Mouse (Mus musculus): ENCODE results near the gene Rap1gap.

Rap1gap gene

DNA sequence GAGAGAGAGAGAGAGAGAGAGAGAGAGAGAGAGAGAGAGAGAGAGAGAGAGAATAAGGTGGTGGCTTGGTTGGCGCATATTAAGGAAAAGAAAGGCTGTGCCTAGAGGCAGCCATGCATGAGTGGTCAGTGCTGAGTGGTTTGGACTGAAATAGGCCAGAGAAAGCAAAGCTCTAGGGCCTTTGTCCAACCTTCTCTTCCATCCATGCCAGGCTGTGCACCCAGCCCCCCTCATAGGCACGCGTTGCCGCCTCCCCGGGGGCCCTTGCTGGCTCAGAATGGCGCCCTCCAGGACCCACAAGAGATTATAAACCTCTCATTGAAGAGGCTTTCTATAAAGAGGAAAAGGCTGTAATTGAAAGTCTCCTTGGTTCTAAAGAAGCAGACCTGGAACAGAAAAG lies 3.0 kb upstream of the Rap1gap start:
- DNase-seq (ENCODE audit: low read depth) = no peak

DNA sequence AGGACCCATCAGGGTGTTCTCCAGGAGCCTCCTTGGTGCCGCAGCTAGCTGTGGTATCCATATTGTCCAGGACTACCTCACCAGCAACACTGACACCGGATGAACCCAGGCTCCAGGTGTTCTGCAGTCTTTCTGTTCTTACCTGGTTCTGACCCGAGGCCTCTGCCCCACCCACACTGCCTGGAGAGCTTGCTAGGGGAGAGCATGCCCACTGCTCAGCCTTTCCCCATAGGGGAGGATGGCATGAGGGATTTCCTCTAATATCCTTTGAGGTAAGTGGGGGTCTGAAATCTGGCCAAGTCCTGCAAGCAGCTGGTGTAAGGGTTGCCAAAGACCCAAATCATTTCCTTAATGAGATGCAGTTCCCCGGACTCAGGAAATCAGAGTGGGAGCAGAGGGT lies 1.0 kb upstream of the Rap1gap start:
- no peak for DNase-seq (ENCODE audit: low read depth)

DNA sequence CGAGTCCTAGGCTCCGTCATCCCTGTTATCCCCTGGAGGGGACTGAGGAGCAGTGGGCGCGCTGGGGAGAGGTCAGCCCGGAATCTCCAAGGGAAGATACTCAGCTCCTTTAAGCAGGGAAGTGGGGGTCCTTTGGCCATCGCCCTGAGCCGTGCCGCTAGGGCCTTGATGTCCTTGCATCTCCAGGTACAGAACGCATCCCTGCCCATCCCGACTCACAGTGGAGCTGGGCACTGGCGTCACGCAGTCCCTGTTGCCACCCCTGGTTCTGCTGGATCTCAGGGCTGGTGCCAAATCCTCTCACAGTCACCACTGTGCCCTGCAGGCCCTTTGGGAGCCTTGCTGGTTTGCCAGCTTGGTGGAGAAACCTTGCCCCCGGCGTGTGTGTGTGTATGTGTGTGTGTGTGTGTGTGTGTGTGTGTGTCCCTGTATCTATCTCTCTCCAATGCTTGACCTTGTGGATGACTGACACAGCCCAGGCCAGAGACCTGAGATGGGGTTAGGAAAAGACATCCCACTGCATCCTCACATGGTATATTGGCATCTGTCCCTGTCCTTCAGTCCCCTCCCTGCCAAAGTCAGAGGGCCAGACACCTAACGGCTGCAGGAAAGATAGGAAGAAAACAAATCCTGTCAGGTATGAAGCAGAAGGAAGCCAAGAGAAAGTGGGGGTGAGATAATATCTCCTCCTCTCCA lies 602 bp downstream of the Rap1gap start:
- no peak for DNase-seq (ENCODE audit: low read depth)

DNA sequence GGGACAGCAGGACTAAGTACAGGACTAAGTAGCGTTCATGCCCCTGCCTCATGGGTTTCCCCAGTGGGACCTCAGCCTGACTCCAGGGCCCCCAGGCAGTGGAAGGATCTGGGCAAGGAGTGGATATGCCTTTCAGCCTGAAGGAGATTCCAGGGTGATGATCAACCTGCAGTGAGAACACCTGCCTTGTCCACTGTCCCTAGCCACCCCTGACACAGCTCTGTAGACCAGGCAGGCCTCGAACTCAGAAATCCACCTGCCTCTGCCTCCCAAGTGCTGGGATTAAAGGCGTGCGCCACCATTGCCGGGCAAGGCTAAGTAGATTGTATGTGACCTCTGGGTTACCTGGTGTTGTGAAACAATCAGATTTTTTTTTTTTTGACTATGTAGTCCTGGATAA lies 1.3 kb downstream of the Rap1gap start:
- no peak for DNase-seq (ENCODE audit: low read depth)

DNA sequence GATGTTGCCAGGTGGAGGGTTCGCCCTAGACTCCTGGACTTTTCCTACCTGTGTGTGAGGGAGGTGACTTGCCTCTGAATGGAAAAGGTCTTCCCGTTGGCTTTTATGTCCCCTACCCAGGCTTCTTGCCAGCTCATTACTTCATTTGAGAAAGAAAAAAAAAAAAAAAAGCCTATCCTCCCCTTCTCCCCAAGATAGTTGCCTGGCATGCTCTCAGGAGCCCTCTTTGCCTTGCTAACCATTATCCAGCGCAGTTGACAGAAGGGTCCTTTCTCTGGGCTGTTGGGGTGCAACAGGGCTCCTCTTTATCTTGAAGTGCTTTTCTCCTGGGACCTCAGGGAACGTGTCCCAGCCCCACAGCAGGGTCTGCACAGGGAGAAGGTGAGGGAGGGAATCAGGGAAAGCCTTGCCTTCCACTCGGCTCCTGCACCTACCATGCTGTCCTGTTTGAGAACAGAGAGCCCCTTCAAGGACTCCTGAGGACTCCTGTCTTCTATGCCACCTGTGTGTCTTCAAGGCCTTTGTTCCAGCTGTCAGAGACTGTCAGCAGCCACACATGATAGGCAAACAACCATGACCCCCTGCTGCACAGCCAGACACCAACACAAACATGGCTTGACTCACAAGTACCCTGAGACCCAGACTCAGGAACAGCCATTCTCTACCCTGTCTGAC lies 1.9 kb downstream of the Rap1gap start:
- no peak for DNase-seq (ENCODE audit: low read depth)

DNA sequence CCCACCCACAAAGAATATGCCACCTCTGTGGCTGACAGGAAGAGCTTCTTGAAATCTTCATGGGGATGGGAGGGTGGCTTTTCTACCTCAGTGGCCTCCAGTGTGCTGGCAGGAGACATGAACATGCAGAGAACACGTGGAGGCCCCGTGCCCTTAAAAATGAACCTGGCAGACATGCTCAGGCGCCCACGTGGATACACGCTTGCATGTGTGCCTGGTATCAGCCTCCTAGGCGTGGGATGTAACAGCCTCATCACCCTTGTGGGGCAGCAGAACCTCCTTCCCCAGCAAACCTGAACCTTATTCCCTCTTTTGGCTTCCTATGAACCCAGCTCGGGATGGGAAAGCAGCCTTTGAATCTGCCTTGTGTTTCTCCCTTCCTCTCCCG lies 2.4 kb downstream of the Rap1gap start:
- no peak for DNase-seq (ENCODE audit: low read depth)

DNA sequence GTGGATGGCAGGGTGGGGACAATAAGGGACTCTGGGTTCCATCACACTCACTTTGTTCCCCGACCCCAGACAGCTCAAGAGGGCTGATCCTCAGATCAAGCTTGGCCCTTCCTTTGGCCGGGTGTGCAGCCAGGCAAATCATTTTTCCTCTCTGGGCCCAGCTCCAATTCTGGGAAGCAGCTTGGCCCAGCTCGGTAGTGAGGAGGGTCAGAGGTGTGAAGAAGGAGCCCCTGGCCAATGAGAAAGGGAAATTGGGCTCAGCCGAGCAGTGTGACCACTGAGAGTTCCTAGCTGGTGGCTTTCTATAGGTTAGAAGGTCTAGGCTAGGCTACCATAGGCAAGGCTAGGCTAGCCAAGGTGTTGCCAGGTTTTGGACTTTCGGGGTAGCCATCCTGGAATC lies 3.2 kb downstream of the Rap1gap start:
- DNase-seq (ENCODE audit: low read depth) = no peak

DNA sequence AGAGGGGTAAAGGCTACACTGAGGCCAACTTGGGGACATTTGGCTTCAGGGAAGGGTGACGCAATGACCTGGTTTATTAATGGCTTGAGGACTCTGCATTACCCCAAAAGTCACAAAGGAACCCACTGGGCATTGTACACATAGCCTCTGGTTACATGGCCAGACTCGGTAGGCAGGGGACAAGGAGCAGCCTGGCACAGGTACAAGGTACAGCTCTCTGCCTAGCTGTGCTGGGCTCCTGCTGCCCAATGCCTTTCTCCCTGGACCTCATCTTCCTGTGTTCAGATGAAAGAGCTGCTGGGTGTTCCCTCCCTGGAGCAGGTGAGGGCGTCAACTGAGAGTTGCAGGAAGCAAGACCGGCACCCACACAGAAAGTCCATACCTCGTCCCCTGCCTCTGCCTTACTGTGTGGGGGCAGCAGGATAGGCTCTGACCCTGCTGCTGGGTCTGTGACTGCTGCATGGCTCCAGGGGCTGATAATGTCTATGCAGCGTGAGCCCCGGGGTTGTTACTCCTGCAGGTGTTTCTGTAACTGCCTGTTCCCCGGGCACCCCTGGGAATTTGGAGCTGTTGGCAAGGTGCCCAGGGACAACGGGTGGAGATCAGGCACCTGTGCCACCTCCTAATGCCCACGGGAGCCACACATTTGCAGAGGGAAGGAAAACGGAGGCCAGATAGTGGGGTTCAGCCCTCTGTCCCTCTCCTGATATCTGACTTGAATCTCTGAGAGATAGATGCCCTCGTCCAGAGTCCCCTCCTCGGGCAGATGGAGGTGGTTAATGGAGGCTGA lies 7.4 kb downstream of the Rap1gap start:
- DNase-seq (ENCODE audit: low read depth) = no peak

DNA sequence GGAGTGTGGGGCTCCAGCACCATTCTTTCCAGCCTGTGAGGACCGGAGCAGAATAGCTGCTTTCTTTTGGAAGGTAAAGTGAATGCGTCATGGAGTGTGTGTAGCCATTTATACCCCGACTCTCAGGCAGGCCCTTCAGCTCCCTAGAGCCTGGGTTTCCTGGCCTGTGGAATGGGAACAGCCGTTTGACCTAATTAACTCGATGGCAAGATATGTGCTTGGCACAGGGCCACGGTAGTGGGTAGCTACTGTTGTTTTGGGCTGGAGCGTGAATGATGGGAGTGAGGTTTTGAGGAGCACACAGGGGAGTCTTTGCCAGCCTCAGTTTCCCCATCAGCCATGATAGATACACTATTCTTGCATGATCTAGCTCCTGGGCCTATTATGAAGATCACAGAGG lies 11.0 kb downstream of the Rap1gap start:
- no peak for DNase-seq (ENCODE audit: low read depth)

DNA sequence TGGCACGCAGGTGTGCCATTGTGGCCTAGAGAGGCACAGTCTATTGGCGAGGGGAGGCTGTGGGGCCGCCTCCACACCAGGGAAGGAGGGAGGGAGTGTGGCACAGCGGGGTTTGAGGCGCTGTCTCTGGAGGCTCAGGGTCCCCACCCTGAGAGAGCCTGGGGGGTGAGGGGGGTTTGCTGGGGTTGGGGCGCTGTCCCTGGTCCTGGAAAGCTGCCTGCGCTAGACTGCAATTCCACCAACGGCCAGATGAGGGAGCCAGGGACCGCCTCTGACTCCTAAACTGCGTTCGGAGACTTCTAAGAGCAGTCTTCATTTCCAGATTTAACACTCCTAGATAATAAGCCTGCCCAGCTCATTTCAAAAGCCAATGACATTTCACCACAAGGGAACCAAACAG lies 11.5 kb downstream of the Rap1gap start:
- peak; percentile 62 for DNase-seq (ENCODE audit: low read depth)

DNA sequence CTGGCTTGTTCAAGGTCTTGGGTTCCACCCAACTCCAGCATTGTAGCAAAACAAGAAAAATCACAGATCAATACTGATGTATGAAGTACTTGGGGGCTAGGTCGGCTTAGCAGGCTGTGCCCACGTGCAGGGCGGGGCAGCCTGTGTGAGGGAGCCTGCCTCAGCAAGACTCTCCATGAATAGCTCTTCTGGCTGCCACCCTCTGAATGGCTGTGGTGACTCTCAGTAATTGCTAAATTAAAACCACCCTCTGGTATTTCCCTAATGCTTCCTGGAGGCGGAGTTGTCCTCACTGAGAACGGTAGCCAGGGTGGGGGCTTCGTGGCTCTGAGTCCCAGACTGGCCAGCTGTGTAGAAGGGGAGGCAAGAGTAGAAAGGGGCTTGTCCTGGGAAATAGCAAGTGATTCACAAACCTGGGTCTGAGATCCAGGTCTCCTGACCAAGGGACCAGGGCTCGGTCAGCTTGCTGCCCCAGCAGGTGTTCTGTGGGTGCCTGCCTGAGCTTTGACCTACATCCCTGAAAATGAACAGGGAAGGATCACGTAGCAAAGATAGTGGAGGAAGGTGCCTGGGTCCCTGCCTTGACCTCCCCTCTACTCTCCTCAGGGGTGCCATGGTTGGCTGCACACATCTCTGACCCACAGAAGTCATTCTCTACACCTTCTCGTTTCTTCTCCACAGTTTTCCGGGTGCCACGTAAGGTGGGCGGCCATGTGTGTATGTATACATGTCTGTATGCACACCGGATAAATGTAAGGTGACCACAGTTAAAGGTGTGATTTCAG lies 12.4 kb downstream of the Rap1gap start:
- DNase-seq (ENCODE audit: low read depth) = no peak

DNA sequence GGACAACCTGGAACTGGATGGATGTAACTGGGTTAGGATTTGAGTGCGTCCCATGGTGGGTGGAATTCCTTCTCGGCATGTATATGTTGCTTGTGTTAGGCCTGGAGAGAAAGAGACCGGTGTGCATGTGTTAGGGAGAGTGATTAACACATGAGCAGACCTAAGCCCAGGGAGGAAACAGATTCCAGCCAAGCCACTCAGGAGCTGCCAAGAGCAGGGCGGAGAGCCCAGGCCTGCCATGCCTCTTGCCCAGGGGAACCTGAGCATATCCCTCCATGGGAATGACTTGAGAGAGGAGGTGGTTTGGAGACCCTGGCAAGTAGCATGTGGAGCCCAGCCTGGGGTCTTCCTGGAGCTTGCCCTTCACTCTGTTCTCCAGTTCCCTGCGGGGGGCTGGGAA lies 13.4 kb downstream of the Rap1gap start:
- no peak for DNase-seq (ENCODE audit: low read depth)

DNA sequence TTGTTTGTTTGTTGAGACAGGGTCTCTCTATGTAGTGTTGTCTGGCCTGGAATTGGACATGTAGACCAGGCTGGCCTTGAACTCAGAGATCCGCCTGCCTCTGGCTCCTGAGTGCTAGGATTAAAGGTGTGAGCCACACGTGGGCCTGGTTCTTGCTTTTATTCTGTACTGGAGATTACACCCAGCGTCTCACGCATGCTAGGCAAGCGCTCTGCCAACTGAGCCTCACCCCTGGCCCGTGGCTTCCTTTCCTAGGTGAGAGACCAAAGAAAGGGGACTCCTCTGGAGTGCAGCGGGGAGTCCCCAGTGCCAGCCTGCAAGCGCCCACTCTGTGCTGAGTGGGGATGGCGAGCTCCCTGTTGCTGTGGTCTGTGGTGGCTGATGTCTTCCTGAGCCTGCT lies 14.0 kb downstream of the Rap1gap start:
- DNase-seq (ENCODE audit: low read depth) = no peak

DNA sequence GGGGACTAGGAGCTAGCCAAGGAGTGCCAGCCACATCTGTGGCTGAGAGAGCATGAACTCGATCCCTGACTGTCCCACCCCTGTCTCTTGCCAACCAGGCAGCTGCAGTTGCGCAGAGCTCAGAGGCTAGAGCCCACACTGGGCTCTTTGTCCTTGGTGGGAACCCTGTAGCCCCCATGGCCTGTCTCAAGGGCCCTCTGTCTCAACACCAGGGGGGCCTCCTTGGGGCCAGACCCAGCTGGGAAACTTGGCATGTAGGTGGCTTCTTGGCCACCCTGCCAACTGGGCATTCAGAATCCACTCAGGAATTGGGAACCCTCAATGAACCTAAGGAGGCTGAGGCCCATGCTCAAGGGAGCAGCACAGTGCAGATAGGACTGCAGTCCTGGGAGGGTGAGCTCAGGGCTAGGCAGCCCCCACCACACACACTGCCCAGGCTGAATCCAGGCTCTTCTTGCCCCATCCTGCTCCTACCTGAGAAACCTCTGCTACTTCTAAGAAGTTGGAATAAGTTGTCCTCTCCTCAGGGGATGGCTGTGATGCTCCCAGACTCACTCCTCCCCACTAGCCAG lies 15.5 kb downstream of the Rap1gap start:
- DNase-seq (ENCODE audit: low read depth) = no peak

DNA sequence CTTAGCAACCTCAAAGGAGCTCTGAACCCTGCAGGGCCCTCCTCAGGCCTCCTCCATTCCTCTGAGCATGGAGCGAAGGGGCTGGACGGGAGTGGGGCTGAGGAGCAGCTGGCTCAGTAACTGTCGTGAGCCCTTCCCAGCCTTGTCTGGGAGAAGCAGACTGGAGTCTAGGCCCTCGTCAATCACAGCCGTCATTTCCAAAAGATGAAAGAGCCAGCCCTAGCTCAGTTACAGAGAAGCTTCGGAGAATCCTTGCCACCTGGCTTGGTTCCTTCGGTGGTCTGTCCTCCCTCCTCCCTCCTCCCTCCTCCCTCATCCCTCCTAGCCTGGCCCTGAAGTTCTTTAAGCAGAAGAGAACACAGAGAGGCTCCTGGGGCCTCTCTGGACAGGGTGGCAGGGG lies 16.2 kb downstream of the Rap1gap start:
- no peak for DNase-seq (ENCODE audit: low read depth)

DNA sequence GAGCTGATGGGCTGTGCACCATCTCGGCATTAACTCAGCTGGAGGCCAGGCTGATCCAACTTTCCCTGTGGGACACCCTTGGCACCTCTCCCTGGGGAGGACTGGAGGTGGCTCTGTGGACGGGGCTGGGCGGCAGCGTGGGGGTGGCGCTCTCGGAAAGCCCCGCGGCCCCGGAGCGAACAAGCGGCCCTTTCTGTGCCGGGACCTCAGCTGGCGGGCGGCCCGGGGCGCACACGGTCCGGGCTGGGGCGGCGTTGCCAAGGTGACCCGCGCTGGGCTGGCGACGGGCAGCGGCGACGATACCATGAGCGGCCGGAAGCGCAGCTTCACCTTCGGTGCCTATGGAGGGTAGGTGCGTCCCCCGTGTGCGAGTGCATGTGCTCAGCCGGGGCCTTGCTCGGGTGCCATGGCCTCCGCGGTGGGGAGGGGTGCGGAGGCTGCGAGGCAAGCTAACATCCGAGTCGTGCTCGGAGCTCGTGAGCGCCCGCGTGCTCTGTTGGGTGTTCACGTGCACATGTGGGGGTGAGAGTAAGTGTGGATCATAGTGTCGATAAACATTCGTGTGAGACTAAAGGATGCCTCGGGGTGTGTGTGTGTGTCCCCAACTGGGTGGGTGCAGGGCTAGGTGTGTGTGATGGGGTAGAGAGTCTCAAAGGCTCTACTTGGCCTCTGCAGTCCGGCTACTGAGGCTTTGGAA lies 17.0 kb downstream of the Rap1gap start:
- no peak for DNase-seq (ENCODE audit: low read depth)

DNA sequence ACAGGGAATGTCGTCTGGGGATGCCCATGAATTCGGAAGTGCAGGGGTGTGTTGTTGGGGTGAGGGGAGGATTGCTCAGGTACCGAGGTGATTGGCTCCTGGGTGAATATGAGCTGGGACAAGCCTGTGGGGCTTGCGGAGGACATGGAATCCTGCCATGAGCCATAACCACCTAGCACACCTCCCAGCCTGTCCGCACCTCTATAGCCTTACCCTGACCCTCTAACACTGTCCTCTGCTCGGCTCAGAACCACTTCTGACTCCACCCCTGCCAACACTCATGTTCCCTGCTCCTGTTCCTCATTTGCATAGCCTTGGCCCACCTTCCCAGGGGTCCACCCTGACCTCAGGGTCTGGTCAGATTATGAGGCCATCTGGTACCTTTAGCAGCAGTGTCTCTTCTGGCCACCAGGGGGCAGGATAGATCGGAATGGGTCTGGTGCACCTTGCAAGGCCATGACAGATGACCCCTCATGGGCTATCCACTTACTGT lies 18.5 kb downstream of the Rap1gap start:
- no peak for DNase-seq (ENCODE audit: low read depth)

DNA sequence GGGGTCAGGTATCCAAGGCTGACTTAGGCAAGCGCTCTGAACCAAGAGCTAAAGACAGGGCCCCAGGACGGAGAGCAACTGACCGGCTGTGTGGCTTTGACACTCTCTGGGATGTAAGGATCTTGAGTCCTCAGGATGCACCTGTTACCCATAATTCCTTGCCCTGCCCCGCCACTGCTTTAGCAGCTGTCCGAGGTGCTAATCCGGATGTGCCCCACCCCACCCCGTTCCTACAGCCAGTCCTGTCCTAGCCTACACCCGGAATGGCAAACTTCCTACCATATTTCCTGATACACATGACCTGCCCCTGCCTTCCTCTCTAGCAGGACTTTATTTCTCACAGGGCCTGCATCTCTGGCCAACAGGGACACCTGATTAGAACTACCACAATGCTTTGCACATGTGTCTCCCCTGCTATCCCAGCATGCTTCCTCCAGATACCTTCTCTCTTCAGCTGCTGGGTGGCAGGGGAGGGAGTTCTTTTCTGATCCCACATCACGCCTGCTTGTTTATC lies 20.4 kb downstream of the Rap1gap start:
- DNase-seq (ENCODE audit: low read depth) = no peak

DNA sequence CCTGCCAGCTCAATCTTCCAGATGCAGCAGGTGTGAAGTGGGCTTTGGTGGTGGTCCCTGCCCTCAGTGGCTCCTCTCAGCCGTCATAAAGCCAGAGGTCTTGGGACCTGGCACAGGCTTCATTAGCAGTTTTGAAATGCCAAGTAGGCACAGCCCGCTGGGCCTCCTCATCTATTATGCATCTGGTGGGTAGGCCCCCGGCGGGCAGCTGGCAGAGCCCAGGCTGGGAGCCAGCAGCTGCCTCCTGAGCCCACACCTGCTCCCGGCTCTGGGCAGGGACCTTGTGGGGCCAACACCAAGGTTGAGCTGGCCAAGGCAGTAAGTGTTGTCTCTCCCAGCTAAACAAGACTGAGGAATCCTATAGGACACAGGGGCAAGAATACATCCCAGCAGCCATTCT lies 21.8 kb downstream of the Rap1gap start:
- no peak for DNase-seq (ENCODE audit: low read depth)

DNA sequence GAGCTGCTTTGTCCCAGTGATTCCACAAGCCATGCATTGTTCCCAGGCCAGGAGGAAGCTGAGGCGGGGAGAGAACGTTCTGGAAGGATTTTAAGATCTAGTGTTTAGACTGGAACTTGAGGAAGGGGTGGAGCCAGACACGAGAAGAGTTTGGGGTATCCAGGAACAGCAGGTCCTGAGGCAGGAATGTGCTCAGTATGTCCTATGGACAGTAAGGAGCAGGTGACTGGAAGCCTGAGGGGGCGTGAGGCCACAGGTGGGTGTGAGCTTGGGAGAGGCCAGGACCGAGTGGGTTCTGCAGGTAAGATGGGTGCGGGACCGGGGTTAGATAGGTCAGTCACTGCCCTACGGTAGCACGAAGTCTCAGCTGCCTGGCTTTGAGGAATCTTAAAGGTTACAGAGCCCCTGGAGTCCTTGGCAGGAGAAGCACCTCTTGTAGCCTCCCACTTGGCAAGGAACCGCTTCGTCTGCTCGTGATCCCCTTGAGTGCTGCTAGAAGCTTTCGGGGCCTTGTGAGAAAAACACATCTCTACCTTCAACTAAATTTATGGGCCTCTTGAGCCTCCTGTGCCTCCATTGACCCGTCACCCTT lies 22.8 kb downstream of the Rap1gap start:
- no peak for DNase-seq (ENCODE audit: low read depth)
